Mouse (Mus musculus) hindbrain, embryonic 15.5 days (tissue): ENCODE results near the gene 1700012B09Rik. TPM values are rescaled to one million over a fixed set of nuclear protein-coding genes. Genes with fewer than 3 reads are reported as not detected.
A peak's percentile ranks its signal among the peaks of the same experiment; 100 is the strongest.

Experiments used
- ATAC-seq: fragments of 200-750 bp; cut with Nextera tagmentation; 2 replicates; pipeline ENCODE4 v1.8.0; 2017; ENCODE audit warnings: low read depth, moderate number of reproducible peaks, moderate TSS enrichment; ENCODE audit not compliant: low FRiP score
- H3K27ac ChIP-seq: fragments of 300-500 bp; sonication (generic); replicated peaks from 2 replicates; pipeline ENCODE4 v1.5.1; 2015; ENCODE audit warnings: mild to moderate bottlenecking, inconsistent platforms
- H3K27me3 ChIP-seq: fragments of 300-500 bp; sonication (generic); 2 replicates; pipeline ENCODE4 v1.6.1; 2015; ENCODE audit warnings: control low read depth, inconsistent platforms
- H3K36me3 ChIP-seq: fragments of 300-500 bp; sonication (generic); 2 replicates; pipeline ENCODE4 v1.6.1; 2015; ENCODE audit warnings: control low read depth, inconsistent platforms
- H3K4me1 ChIP-seq: fragments of 300-500 bp; sonication (generic); replicated peaks from 2 replicates; pipeline ENCODE4 v1.6.1; 2015; ENCODE audit warnings: control low read depth, inconsistent platforms
- H3K4me2 ChIP-seq: fragments of 300-500 bp; sonication (generic); 2 replicates; pipeline ENCODE4 v1.6.1; 2015; ENCODE audit warnings: moderate library complexity, mild to moderate bottlenecking, inconsistent platforms
- H3K4me3 ChIP-seq: fragments of 300-500 bp; sonication (generic); 2 replicates; pipeline ENCODE4 v1.5.1; 2015; ENCODE audit warnings: mild to moderate bottlenecking, inconsistent platforms
- H3K9ac ChIP-seq: fragments of 300-500 bp; sonication (generic); 2 replicates; pipeline ENCODE4 v1.6.1; 2015; ENCODE audit warnings: inconsistent platforms
- H3K9me3 ChIP-seq: fragments of 300-500 bp; sonication (generic); 2 replicates; pipeline ENCODE4 v1.6.1; 2016; ENCODE audit warnings: control low read depth, inconsistent platforms
- WGBS: fragments of 180-500 bp; shearing (Covaris S2); methylation state at CpG from one replicate; pipeline ENCODE4 v1.1.7; 2015; 5-methylcytosine and 5-hydroxymethylcytosine counted together
- polyA plus RNA-seq: library from polyadenylated mRNA; unstranded; fragments of >200 nt; fragmentation: Nextera tagmentation; extraction: Ambion mirVana; gene quantifications from 2 replicates; pipeline ENCODE4 v1.2.1, GENCODE M21; 2015

The 1700012B09Rik gene
- polyA plus RNA-seq, 1 experiment from 2014 or later = 4.2 TPM

DNA sequence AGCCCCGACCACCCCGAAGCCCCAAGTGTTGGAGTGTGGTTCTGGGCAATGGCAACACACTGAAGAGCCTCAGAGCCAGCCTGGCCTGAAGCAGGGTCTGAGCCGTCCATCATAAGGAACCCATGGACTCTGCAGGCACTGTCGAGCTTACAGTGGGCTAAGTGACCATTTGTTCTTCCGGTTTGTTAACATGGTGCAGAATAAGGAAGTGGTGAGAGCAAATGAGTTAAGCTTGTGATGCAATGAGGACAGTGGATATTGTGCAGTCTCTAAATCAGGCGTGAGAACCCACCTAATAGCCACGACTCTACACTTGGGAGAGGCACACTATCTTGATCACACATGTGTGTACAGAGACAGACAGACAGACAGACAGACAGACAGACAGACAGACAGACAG, 12.2 kb downstream of the 1700012B09Rik start:
- no peak overlapping the region for H3K9ac ChIP-seq
- no peaks in the 10 kb centered on the region for H3K36me3 ChIP-seq
- no peaks in the 10 kb centered on the region for H3K27me3 ChIP-seq
- no peak overlapping the region for H3K4me3 ChIP-seq
- no peak for ATAC-seq
- H3K27ac ChIP-seq = no peak overlapping the region
- H3K9me3 ChIP-seq = no peaks in the 10 kb centered on the region
- 79% methylated on average over 7 of the region's 7 CpGs for WGBS
- no peaks in the 10 kb centered on the region for H3K4me1 ChIP-seq
- no peak overlapping the region for H3K4me2 ChIP-seq

DNA sequence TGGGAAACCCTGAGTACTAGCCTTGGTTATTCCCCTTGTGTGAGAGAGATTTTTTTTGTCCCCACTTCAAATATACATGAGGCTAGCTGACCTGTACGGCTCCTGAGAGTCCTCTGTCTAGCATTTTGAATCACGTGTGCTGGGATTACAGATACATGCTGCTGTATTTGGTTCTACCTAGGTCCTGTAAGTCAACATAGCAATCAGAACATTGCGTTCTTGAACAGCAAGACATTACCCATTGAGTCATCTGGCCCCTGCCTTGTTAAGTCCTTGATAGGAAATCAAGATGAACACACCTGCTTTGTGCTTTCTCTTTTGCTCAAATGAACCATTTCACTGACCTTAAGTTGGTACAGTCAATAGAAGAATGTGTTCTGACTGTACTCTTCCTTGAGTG, 16.4 kb downstream of the 1700012B09Rik start:
- ATAC-seq = no peak

DNA sequence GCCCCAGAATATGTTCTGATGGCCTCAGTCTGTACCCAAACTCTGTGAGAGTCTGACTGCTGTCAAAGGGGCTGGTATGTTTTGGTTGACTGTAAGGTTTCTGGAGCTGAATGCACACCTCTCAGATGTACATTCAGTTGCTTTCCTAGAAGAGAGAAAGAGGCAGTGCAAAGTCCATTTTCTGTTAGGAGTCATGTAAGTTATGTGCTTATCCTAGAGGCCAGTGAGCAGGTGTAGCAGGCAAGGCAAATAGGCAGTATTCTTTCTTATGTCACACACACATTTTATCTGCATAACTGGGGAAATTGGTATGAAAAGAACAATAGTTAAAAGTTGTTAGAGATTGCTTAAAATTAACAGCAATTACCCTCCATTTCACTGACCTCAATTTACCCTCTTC, 16.9 kb downstream of the 1700012B09Rik start:
- no peak overlapping the region for H3K4me2 ChIP-seq
- no peak overlapping the region for H3K4me3 ChIP-seq
- no peaks in the 10 kb centered on the region for H3K36me3 ChIP-seq
- peaks cover 13% of the 10 kb centered on the region for H3K27me3 ChIP-seq
- H3K4me1 ChIP-seq = peaks cover 17% of the 10 kb centered on the region
- no peak overlapping the region for H3K27ac ChIP-seq
- no peak overlapping the region for H3K9ac ChIP-seq
- ATAC-seq = no peak
- no peaks in the 10 kb centered on the region for H3K9me3 ChIP-seq

More for the DNA sequence above, 16.4 kb downstream of the 1700012B09Rik start:
- Histone ChIP-seq H3K4me2 (no peak overlapping the region), H3K4me1 (peaks cover 17% of the 10 kb centered on the region), H3K9ac (no peak overlapping the region), H3K27me3 (peaks cover 13% of the 10 kb centered on the region), H3K27ac (no peak overlapping the region), H3K4me3 (no peak overlapping the region), H3K9me3 (no peaks in the 10 kb centered on the region), H3K36me3 (no peaks in the 10 kb centered on the region)
- whole genome bisulfite sequencing = 92% methylated on average over 3 of the region's 3 CpGs

DNA sequence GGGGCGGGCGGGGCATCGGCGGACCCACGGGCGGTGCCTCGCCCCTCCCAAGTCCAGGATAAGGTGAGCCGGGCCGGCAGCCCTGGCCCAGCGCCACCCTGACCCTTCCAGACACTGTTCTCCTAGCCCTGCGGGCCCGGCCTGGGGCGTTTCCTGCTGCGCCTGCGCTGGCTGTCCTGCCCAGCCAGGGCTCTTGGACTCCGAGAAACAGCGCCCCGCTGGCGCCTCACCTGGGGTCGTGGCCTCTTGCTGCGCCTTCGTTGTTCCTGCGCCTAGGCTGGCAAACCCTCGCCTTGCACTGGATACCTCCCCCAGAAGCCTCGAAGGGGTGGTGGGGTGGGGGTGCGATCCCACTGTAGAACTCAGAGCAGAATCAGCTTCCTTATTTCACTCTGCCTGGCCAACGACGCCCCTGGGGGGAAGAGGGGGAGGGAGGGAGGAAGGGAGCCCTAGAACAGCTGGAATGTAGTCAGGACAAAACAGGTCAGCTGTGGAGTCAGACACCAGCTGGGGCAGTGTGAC, 18.8 kb downstream of the 1700012B09Rik start, which contains the start of gene Fut4:
TSS of gene Fut4 (minus strand) at position 393 of the 522 bp plus-strand sequence.
- peak; percentile 84 for ATAC-seq
- no peak within 1 kb of the TSS for H3K27ac ChIP-seq
- H3K9me3 ChIP-seq = no peaks in the 10 kb centered on the region
- peak within 1 kb of the TSS; percentile 98 for H3K4me2 ChIP-seq
- H3K4me1 ChIP-seq = peaks cover 17% of the 10 kb centered on the region
- H3K4me3 ChIP-seq = peak within 1 kb of the TSS; percentile 58
- no peaks in the 10 kb centered on the region for H3K36me3 ChIP-seq
- 1% methylated on average over 28 of the region's 28 CpGs for WGBS
- peaks cover 13% of the 10 kb centered on the region for H3K27me3 ChIP-seq
- H3K9ac ChIP-seq = peak within 1 kb of the TSS; percentile 61

DNA sequence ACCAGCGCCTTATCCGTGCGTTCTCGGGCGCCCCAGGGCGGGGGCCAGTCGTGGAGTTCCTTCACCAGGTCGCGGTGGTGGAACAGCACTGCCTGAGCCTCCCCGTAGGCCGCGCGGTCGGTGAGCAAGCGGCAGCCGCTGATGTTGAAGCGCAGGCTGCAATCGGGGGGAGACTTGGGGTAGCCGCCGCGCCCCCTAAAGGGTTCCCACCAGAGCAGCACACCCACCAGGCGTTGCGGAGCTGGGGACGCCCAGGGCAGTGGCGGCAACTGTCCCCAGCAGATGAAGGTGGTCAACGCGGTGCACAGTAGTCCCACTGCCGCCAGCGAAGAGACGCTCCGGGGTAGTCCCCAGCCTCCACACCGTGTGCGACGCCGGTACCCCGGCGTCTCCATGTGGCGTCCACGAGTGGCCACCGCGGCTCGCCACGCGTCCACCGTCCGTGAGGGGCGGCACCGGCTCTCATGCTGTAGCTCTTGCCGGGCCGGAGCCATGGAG, 19.3 kb downstream of the 1700012B09Rik start:
- H3K27ac ChIP-seq = no peak overlapping the region
- under 1% methylated on average over 47 of the region's 50 CpGs for WGBS
- peak overlapping the region; percentile 98 for H3K4me2 ChIP-seq

DNA sequence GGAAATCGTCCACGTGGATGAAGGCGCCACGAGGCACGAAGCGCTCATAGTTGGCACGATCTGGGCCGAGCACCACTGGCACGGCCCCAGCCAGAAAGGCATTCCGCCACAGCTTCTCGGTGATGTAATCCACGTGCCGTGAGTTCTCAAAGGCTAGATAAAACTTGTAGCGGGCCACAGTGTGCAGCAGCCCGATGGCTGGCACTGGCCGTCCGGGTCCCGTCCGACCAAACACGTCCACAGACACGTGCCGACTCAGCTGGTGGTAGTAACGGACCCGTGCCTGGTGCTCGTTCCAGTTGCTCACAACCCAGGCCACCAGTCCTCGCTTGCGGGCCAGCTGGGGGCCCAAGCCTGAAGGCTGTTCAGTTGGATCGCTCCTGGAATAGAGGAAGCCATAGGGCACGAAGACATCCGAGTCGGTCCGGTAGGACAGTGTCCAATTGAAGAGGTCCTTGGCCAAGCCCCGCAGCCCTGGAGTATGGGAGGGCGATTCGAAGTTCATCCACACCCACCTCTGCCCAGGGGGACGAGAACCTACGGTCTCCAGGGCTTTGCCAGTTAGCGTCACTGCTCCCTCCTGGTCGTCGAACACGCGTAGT, 19.8 kb downstream of the 1700012B09Rik start:
- H3K9me3 ChIP-seq = no peaks in the 10 kb centered on the region
- H3K36me3 ChIP-seq = no peaks in the 10 kb centered on the region
- ATAC-seq = peak; percentile 54; the same call in 1 of the 2 replicates
- H3K27ac ChIP-seq = no peak overlapping the region
- H3K9ac ChIP-seq = peak overlapping the region; percentile 61
- peak overlapping the region; percentile 98 for H3K4me2 ChIP-seq
- H3K4me3 ChIP-seq = peak overlapping the region; percentile 58
- H3K4me1 ChIP-seq = peaks cover 17% of the 10 kb centered on the region
- H3K27me3 ChIP-seq = peaks cover 13% of the 10 kb centered on the region
- WGBS = 56% methylated on average over 42 of the region's 42 CpGs

More for the DNA sequence above, 19.3 kb downstream of the 1700012B09Rik start:
- peaks cover 13% of the 10 kb centered on the region for H3K27me3 ChIP-seq
- no peaks in the 10 kb centered on the region for H3K9me3 ChIP-seq
- H3K4me3 ChIP-seq = peak overlapping the region; percentile 58
- peak overlapping the region; percentile 61 for H3K9ac ChIP-seq
- H3K36me3 ChIP-seq = no peaks in the 10 kb centered on the region
- ATAC-seq = peak; percentile 86
- peaks cover 17% of the 10 kb centered on the region for H3K4me1 ChIP-seq

DNA sequence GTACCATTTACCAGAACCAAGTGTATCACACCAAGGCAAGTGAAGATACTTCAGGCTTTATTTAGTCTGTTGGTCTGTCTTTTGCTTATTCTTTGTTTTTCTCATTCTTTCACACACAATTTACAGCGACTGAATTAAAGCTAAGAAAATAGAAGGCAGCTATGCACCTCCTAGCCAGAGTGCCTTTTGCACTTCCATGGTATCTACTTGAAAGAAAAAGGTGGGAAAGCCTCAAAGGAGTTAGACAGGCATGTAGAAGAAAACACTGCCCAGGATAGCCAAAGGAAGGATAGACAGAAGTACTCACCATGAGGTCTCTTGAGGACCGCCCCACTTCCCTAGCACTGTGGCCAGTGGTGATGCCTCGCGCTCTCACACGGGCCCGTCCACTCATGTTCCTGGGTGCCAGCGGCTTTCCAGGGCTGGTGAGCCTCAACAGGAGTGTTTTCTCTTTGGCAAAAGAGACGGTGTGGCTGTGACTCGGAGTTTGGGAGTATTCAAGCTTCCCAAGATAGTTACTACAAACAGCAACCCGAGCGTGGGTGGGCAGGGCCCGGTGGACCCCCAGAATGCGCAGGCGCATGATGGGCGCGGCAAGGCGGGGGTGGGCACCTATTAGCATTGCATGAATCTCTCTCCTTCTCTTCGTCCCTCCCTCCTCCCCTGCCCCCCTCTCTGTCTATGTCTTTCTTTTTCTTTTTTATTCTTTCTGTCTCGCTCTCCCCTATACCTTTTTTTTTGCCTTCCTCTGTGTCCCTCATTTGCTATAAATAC, 30.5 kb downstream of the 1700012B09Rik start, which contains the start of gene Piwil4:
TSS of gene Piwil4 (minus strand) at position 583 of the 774 bp plus-strand sequence.
- Histone ChIP-seq H3K9me3 (no peaks in the 10 kb centered on the region), H3K9ac (no peak within 1 kb of the TSS), H3K4me1 (no peaks in the 10 kb centered on the region), H3K4me3 (no peak within 1 kb of the TSS), H3K27ac (no peak within 1 kb of the TSS), H3K36me3 (no peaks in the 10 kb centered on the region), H3K27me3 (no peaks in the 10 kb centered on the region), H3K4me2 (no peak within 1 kb of the TSS)
- no peak for ATAC-seq
- WGBS = 85% methylated on average over 19 of the region's 19 CpGs

DNA sequence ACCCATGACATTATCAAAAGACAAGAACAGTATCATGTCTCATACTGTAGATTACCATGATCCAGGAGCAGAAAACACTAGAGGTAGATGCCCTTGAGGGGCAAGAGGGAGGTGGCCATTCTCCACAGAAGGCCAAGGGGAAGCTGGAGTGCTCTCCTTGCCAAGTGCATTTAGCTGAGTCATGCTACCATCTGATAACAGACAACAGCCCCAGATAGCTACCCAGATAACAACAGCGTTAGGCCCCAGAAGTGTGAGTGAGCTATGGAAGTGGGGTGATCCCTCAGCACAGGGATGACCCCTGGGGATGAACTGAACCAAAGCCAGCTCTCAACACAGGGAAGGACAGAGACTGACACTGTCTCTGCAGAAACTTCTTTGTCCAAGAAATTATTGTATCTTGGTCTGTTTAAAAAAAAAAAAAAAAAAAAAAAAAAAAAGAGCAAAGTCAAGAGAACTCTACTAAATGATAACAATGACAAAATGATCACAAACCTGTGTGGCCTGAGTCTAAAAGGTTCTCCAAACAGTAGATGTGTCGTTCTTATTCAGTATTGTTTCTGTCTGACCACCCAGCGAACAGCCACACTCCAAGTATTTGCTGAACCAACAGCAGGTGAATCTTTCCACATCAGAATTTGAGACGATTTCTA, 31.2 kb downstream of the 1700012B09Rik start:
- no peaks in the 10 kb centered on the region for H3K36me3 ChIP-seq
- H3K27ac ChIP-seq = no peak overlapping the region
- 87% methylated on average over 4 of the region's 4 CpGs for WGBS
- H3K4me2 ChIP-seq = no peak overlapping the region
- H3K27me3 ChIP-seq = no peaks in the 10 kb centered on the region
- H3K9ac ChIP-seq = no peak overlapping the region
- ATAC-seq = no peak
- no peak overlapping the region for H3K4me3 ChIP-seq
- H3K9me3 ChIP-seq = no peaks in the 10 kb centered on the region
- no peaks in the 10 kb centered on the region for H3K4me1 ChIP-seq

DNA sequence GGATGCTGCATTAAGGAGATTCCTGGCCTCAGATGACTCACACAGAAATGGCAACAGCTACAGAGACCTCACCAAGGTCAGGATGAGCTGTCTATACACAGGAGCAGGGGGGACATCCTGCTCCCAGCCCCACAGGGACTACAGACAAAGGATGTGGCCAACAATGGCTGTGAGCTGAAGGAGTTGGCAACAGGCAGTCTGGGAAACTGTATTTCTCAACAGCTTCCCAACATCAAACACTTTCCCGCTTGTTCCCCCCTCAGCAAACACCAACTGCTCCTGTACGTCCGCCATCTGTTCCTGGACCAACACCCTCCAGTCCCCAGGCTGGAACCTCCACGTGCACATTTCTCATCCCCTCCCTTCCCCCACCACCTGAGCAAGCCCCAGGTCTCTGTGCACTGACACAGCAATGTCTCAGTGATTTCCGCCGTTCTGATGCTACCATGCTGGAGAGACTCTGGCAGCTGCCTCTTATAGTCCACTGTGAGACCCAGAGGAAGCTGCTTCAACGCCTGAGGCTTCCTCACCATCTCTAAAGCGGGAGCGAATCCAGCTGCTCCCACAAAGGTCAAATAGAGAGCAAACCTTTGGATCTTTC, 39.8 kb downstream of the 1700012B09Rik start:
- Histone ChIP-seq H3K4me3 (no peak overlapping the region), H3K9me3 (no peaks in the 10 kb centered on the region), H3K27ac (no peak overlapping the region), H3K4me1 (peaks cover 7% of the 10 kb centered on the region), H3K9ac (no peak overlapping the region), H3K36me3 (no peaks in the 10 kb centered on the region), H3K27me3 (no peaks in the 10 kb centered on the region), H3K4me2 (no peak overlapping the region)
- peak; percentile 63; the same call in 1 of the 2 replicates for ATAC-seq
- WGBS = 35% methylated on average over 9 of the region's 9 CpGs

DNA sequence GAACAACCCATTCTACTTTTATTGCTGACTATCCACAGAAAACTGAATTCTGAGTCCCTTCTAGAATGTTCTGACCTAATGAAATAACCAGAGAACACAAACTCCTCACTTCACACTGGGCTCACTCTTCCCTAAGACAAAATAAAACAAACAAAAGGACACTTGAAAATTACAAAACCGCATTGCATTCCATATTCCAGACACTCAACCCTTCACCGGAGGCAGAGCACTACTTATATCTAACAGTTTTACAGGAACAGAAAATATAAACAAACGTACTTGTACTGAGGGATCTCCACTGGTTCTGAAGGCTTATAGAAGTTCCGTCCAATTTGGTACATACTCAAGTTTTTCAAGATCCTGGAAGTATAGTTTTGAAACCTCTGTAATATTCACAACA, 42.5 kb downstream of the 1700012B09Rik start:
- Histone ChIP-seq H3K27me3 (0 out of 2 replicates have a peak, but pooled peaks cover 2% of the 10 kb centered on the region), H3K9ac (no peak overlapping the region), H3K36me3 (no peaks in the 10 kb centered on the region), H3K27ac (no peak overlapping the region), H3K4me1 (peaks cover 7% of the 10 kb centered on the region), H3K9me3 (no peaks in the 10 kb centered on the region), H3K4me3 (no peak overlapping the region), H3K4me2 (no peak overlapping the region)
- WGBS = 86% methylated on average over 4 of the region's 4 CpGs
- no peak for ATAC-seq

DNA sequence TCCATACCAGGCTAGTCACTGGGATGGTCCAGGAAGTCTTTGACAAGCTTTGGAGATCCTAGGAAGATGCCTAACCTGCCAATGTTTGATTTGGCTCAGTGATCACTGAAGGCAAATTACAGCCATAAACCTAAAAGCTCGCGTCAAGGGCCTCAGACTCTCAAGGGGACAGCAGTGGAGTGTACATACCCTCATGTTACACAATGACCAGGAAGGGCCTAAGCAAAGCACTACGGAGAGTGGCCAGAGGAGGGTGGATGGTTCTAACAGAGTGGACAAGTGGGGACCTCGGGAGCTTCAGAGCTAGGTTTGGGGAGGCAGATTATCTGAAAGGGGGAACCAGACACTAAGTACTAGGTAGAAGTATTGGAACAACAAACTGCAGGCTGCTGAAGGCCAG, 44.2 kb downstream of the 1700012B09Rik start:
- no peaks in the 10 kb centered on the region for H3K9me3 ChIP-seq
- H3K27me3 ChIP-seq = peaks cover 2% of the 10 kb centered on the region; the same call in 1 of the 2 replicates
- H3K36me3 ChIP-seq = no peaks in the 10 kb centered on the region
- 93% methylated on average over 4 of the region's 4 CpGs for WGBS
- H3K27ac ChIP-seq = no peak overlapping the region
- no peak overlapping the region for H3K4me3 ChIP-seq
- peaks cover 7% of the 10 kb centered on the region for H3K4me1 ChIP-seq
- H3K9ac ChIP-seq = no peak overlapping the region
- no peak for ATAC-seq
- no peak overlapping the region for H3K4me2 ChIP-seq
